Mouse (Mus musculus) hindbrain, embryonic 11.5 days (tissue): ENCODE results near the gene Mbnl1. TPM values are rescaled to one million over a fixed set of nuclear protein-coding genes. Genes with fewer than 3 reads are reported as not detected.
"Not testable (repeated sequence)": the region's sequence is repeated elsewhere in the genome, so short reads cannot be mapped to it uniquely, and the experiment has no call there.

Source experiments
- ATAC-seq: fragments of 200-750 bp; cut with Nextera tagmentation; 2 replicates; pipeline ENCODE4 v1.8.0; 2017; ENCODE audit warnings: mild to moderate bottlenecking, moderate TSS enrichment, moderate library complexity; ENCODE audit not compliant: low FRiP score
- DNase-seq: peaks from one replicate; pipeline ENCODE4 v3.0.0-alpha.2; 2015; ENCODE audit warnings: low spot score
- H3K27ac ChIP-seq: fragments of 300-500 bp; sonication (generic); 2 replicates; pipeline ENCODE4 v1.5.1; 2014; ENCODE audit warnings: mild to moderate bottlenecking, low read depth, low read length
- H3K27me3 ChIP-seq: fragments of 300-500 bp; sonication (generic); 2 replicates; pipeline ENCODE4 v1.6.1; 2014; ENCODE audit warnings: mild to moderate bottlenecking, low read length, moderate library complexity, mixed read lengths; ENCODE audit not compliant: control insufficient read depth, insufficient read depth
- H3K36me3 ChIP-seq: fragments of 300-500 bp; sonication (generic); 2 replicates; pipeline ENCODE4 v1.6.1; 2014; ENCODE audit warnings: mild to moderate bottlenecking, low read length, moderate library complexity, mixed read lengths; ENCODE audit not compliant: control insufficient read depth, insufficient read depth
- H3K4me1 ChIP-seq: fragments of 300-500 bp; sonication (generic); replicated peaks from 2 replicates; pipeline ENCODE4 v1.6.1; 2014; ENCODE audit warnings: low read length, mixed read lengths; ENCODE audit not compliant: control insufficient read depth, insufficient read depth
- H3K4me2 ChIP-seq: fragments of 300-500 bp; sonication (generic); replicated peaks from 2 replicates; pipeline ENCODE4 v1.6.1; 2014; ENCODE audit warnings: mild to moderate bottlenecking, low read depth, low read length
- H3K4me3 ChIP-seq: fragments of 300-500 bp; sonication (generic); 2 replicates; pipeline ENCODE4 v1.5.1; 2014; ENCODE audit warnings: low read depth, low read length
- H3K9ac ChIP-seq: fragments of 300-500 bp; sonication (generic); 2 replicates; pipeline ENCODE4 v1.6.1; 2014; ENCODE audit warnings: low read depth, low read length
- H3K9me3 ChIP-seq: fragments of 300-500 bp; sonication (generic); 2 replicates; pipeline ENCODE4 v1.6.1; 2016; ENCODE audit warnings: low read length; ENCODE audit not compliant: control insufficient read depth
- WGBS: fragments of 180-500 bp; shearing (Covaris S2); extraction: QIAGEN DNeasy Blood & Tissue Kit; methylation state at CpG from one replicate; pipeline ENCODE4 v1.1.7; 2014; 5-methylcytosine and 5-hydroxymethylcytosine counted together
- polyA plus RNA-seq: library from polyadenylated mRNA; unstranded; fragments of >200 nt; fragmentation: Nextera tagmentation; extraction: Ambion mirVana; gene quantifications from 2 replicates; pipeline ENCODE4 v1.2.1, GENCODE M21; 2014

Gene Mbnl1
- polyA plus RNA-seq = 42.0 and 60.0 TPM in 2 replicates

- no peaks in the 10 kb centered on the region for H3K27me3 ChIP-seq
- no peak within 1 kb of the TSS for H3K27ac ChIP-seq
- no peaks in the 10 kb centered on the region for H3K4me1 ChIP-seq
- H3K36me3 ChIP-seq = no peaks in the 10 kb centered on the region
- H3K9me3 ChIP-seq = no peaks in the 10 kb centered on the region
- H3K4me2 ChIP-seq = no peak within 1 kb of the TSS
- DNase-seq (no peak), ATAC-seq (no peak)
- 73% methylated on average over 5 of the region's 5 CpGs for WGBS
- H3K9ac ChIP-seq = no peak within 1 kb of the TSS
- H3K4me3 ChIP-seq = no peak within 1 kb of the TSS
Measured at GRCm38 (mm10) chr3:60472681-60473177, at the start of gene Mbnl1. Gene Mbnl1, plus strand, starts transcription at chr3:60472830.

GRCm38 (mm10) chr3:60424148-60424547, 48.5 kb upstream of the Mbnl1 start:
- H3K36me3 ChIP-seq = no peaks in the 10 kb centered on the region
- WGBS = 92% methylated on average over 1 of the region's 1 CpGs
- H3K9ac ChIP-seq = no peak overlapping the region
- DNase-seq (no peak), ATAC-seq (no peak)
- H3K9me3 ChIP-seq = no peaks in the 10 kb centered on the region
- H3K4me3 ChIP-seq = no peak overlapping the region
- no peaks in the 10 kb centered on the region for H3K27me3 ChIP-seq
- H3K4me2 ChIP-seq = no peak overlapping the region
- no peaks in the 10 kb centered on the region for H3K4me1 ChIP-seq
- no peak overlapping the region for H3K27ac ChIP-seq

GRCm38 (mm10) chr3:60429049-60429448, 43.6 kb upstream of the Mbnl1 start:
- Histone ChIP-seq H3K27me3 (no peaks in the 10 kb centered on the region), H3K27ac (no peak overlapping the region), H3K9me3 (no peaks in the 10 kb centered on the region), H3K4me2 (no peak overlapping the region), H3K9ac (no peak overlapping the region), H3K36me3 (no peaks in the 10 kb centered on the region), H3K4me1 (no peaks in the 10 kb centered on the region), H3K4me3 (no peak overlapping the region)
- DNase-seq (no peak), ATAC-seq (no peak)
- WGBS = 95% methylated on average over 5 of the region's 5 CpGs

GRCm38 (mm10) chr3:60437254-60437653, 35.4 kb upstream of the Mbnl1 start:
- no peak for DNase-seq
- no peaks in the 10 kb centered on the region for H3K4me1 ChIP-seq
- H3K9ac ChIP-seq = no peak overlapping the region
- H3K27me3 ChIP-seq = no peaks in the 10 kb centered on the region
- H3K4me3 ChIP-seq = no peak overlapping the region
- H3K27ac ChIP-seq = no peak overlapping the region
- H3K4me2 ChIP-seq = no peak overlapping the region
- ATAC-seq = no peak
- H3K36me3 ChIP-seq = no peaks in the 10 kb centered on the region
- H3K9me3 ChIP-seq = no peaks in the 10 kb centered on the region

GRCm38 (mm10) chr3:60437678-60438232, 34.9 kb upstream of the Mbnl1 start:
- Histone ChIP-seq H3K4me1 (no peaks in the 10 kb centered on the region), H3K4me2 (no peak overlapping the region), H3K27ac (no peak overlapping the region), H3K27me3 (no peaks in the 10 kb centered on the region), H3K9ac (no peak overlapping the region), H3K9me3 (no peaks in the 10 kb centered on the region), H3K36me3 (no peaks in the 10 kb centered on the region), H3K4me3 (no peak overlapping the region)
- ATAC-seq = no peak
- WGBS = 85% methylated on average over 1 of the region's 1 CpGs
- DNase-seq = no peak

- no peaks in the 10 kb centered on the region for H3K36me3 ChIP-seq
- no peaks in the 10 kb centered on the region for H3K27me3 ChIP-seq
- DNase-seq (no peak), ATAC-seq (no peak)
- H3K27ac ChIP-seq = no peak overlapping the region
- no peaks in the 10 kb centered on the region for H3K4me1 ChIP-seq
- H3K9me3 ChIP-seq = no peaks in the 10 kb centered on the region
- H3K4me3 ChIP-seq = no peak overlapping the region
- H3K4me2 ChIP-seq = no peak overlapping the region
- 86% methylated on average over 1 of the region's 1 CpGs for WGBS
- no peak overlapping the region for H3K9ac ChIP-seq
Measured at GRCm38 (mm10) chr3:60438715-60439114, 33.9 kb upstream of the Mbnl1 start.

- Histone ChIP-seq H3K4me1 (no peaks in the 10 kb centered on the region), H3K9me3 (no peaks in the 10 kb centered on the region), H3K27me3 (no peaks in the 10 kb centered on the region), H3K9ac (no peak overlapping the region), H3K4me2 (no peak overlapping the region), H3K4me3 (no peak overlapping the region), H3K36me3 (no peaks in the 10 kb centered on the region), H3K27ac (no peak overlapping the region)
- 91% methylated on average over 6 of the region's 6 CpGs for WGBS
- no peak for DNase-seq
- ATAC-seq = no peak
Measured at GRCm38 (mm10) chr3:60461828-60462521, 10.7 kb upstream of the Mbnl1 start.

- 80% methylated on average over 2 of the region's 3 CpGs for WGBS
- not testable (repeated sequence) for ATAC-seq, H3K27ac ChIP-seq, H3K9me3 ChIP-seq, H3K36me3 ChIP-seq, DNase-seq, H3K4me3 ChIP-seq, H3K4me1 ChIP-seq, H3K9ac ChIP-seq, H3K4me2 ChIP-seq, H3K27me3 ChIP-seq
Measured at GRCm38 (mm10) chr3:60468667-60469066, 4.0 kb upstream of the Mbnl1 start.

- not testable (repeated sequence) for ATAC-seq, H3K4me2 ChIP-seq, H3K4me1 ChIP-seq, H3K27me3 ChIP-seq, DNase-seq, H3K4me3 ChIP-seq, H3K9me3 ChIP-seq, H3K9ac ChIP-seq, H3K27ac ChIP-seq, H3K36me3 ChIP-seq
- 86% methylated on average over 1 of the region's 3 CpGs for WGBS
Measured at GRCm38 (mm10) chr3:60469170-60469805, 3.3 kb upstream of the Mbnl1 start.
